Mouse (Mus musculus) heart, postnatal 10 days (tissue): ENCODE measurements around the gene Lrrc10b. TPM values are rescaled to one million over a fixed set of nuclear protein-coding genes. Genes with fewer than 3 reads are reported as not detected.

Source experiments
- DNase-seq, 2 experiments: peaks; one replicate each; pipeline ENCODE4 v3.0.0; 2021
- intact Hi-C: fragments of 180-260 bp; cut with DNase I; formaldehyde crosslinking; loops from one replicate; pipeline ENCODE4 v1.15.1; 2025
- total RNA-seq, 2 experiments: library from RNA; stranded (reverse); gene quantifications; 2 replicates each; pipeline ENCODE4 v1.2.3; 2021

Lrrc10b gene
- total RNA-seq, 2 experiments from 2014 or later = 2.2 to 7.3 TPM

GRCm38 (mm10) chr19:10415508-10415907, 41.8 kb downstream of the Lrrc10b start:
- no peak for DNase-seq
- intact Hi-C loops = no loop called here

- intact Hi-C loops = no loop called here
- no peak for DNase-seq
These were observed 43.5 kb downstream of the Lrrc10b start for GRCm38 (mm10) chr19:10413701-10414242.

Other genes with a start within 250 kb of the Lrrc10b start
- gene Myrf, start 216.7 kb downstream of the Lrrc10b start, total RNA-seq = 1 to 10 TPM; 5.7 to 9.1 TPM
- gene Dagla, start 152.6 kb downstream of the Lrrc10b start, total RNA-seq = 1 to 10 TPM; 4.1 to 4.5 TPM
- 10 to 100 TPM; 34.3 to 36.2 TPM for gene Syt7, start 68.4 kb downstream of the Lrrc10b start, total RNA-seq
- gene Ppp1r32, start 25.5 kb upstream of the Lrrc10b start, total RNA-seq = under 1 TPM; 0.40 to 0.93 TPM
- gene Cpsf7, start 67.8 kb upstream of the Lrrc10b start, total RNA-seq = 10 to 100 TPM; 39.9 to 41.2 TPM
- 10 to 100 TPM; 61.9 to 67.1 TPM for gene Sdhaf2, start 68.7 kb upstream of the Lrrc10b start, total RNA-seq
- gene Tmem216, start 98.8 kb upstream of the Lrrc10b start, total RNA-seq = 1 to 10 TPM; 4.5 to 4.9 TPM
- gene Cyb561a3, start 119.7 kb upstream of the Lrrc10b start, total RNA-seq = 10 to 100 TPM; 11.5 to 11.8 TPM
- gene Tmem138, start 119.9 kb upstream of the Lrrc10b start, total RNA-seq = 1 to 10 TPM; 4.3 to 4.8 TPM
- 100 to 1,000 TPM; 216 to 231 TPM for gene Ddb1, start 147.9 kb upstream of the Lrrc10b start, total RNA-seq
- gene Tkfc, start 148.2 kb upstream of the Lrrc10b start, total RNA-seq = 10 to 100 TPM; 10.3 to 11.1 TPM
- gene Vwce, start 176.7 kb upstream of the Lrrc10b start, total RNA-seq = under 1 TPM; 0.26 to 0.27 TPM
- not detected for gene Pga5, start 220.6 kb upstream of the Lrrc10b start, total RNA-seq
- gene Vps37c, start 231.3 kb upstream of the Lrrc10b start, total RNA-seq = 10 to 100 TPM; 23.3 to 27.1 TPM